29 mouse cellular contexts compared by ENCODE assay signal in genomic region chr7:91972970-91973369, GRCm38 (mm10).
"Had no signal": no experiment of that assay in that cellular context is flagged by ENCODE, and none has a peak within 500 bp of the region (broad histone marks: within the 10 kb centered on the region; RNA-seq: fewer than 3 reads in every experiment).

No protein-coding gene starts in this region.

- H3K9ac ChIP-seq: limb, embryonic 12.5 days; limb, embryonic 13.5 days; limb, embryonic 15.5 days; liver, embryonic 12.5 days; liver, embryonic 13.5 days; liver, embryonic 14.5 days; liver, embryonic 15.5 days; liver, postnatal 0 days; lung, embryonic 14.5 days; lung, embryonic 15.5 days; midbrain, embryonic 12.5 days; midbrain, embryonic 13.5 days; midbrain, embryonic 15.5 days; neural tube, embryonic 12.5 days; neural tube, embryonic 13.5 days had no signal

- H3K4me1 ChIP-seq: limb, embryonic 10.5 days; limb, embryonic 12.5 days; limb, embryonic 13.5 days; limb, embryonic 15.5 days; liver, embryonic 12.5 days; liver, embryonic 13.5 days; liver, embryonic 15.5 days; lung, embryonic 15.5 days; megakaryocyte, embryonic 14.5 days; midbrain, embryonic 10.5 days; midbrain, embryonic 12.5 days; midbrain, embryonic 13.5 days; midbrain, embryonic 15.5 days; neural tube, embryonic 12.5 days; neural tube, embryonic 13.5 days had no signal

- H3K27ac ChIP-seq: left cerebral cortex, adult 2 months; limb, embryonic 10.5 days; limb, embryonic 12.5 days; limb, embryonic 13.5 days; limb, embryonic 15.5 days; liver, embryonic 12.5 days; liver, embryonic 13.5 days; liver, embryonic 14.5 days; liver, embryonic 15.5 days; lung, embryonic 15.5 days; macrophage; midbrain, embryonic 10.5 days; midbrain, embryonic 12.5 days; midbrain, embryonic 13.5 days; midbrain, embryonic 15.5 days; neural tube, embryonic 12.5 days; neural tube, embryonic 13.5 days had no signal

- DNase-seq: left cerebral cortex, postnatal 4 days; liver; liver, embryonic 13.5 days; liver, postnatal 0 days; lung, adult 18-20 months; lung, embryonic 14.5 days; lung, postnatal 10 days; midbrain, embryonic 14.5 days had no signal

- H3K36me3 ChIP-seq: limb, embryonic 10.5 days; limb, embryonic 12.5 days; limb, embryonic 13.5 days; limb, embryonic 15.5 days; liver, embryonic 12.5 days; liver, embryonic 13.5 days; liver, embryonic 15.5 days; lung, embryonic 15.5 days; midbrain, embryonic 10.5 days; midbrain, embryonic 12.5 days; midbrain, embryonic 13.5 days; midbrain, embryonic 15.5 days; neural tube, embryonic 12.5 days; neural tube, embryonic 13.5 days had no signal

- H3K4me2 ChIP-seq: limb, embryonic 12.5 days; limb, embryonic 13.5 days; limb, embryonic 15.5 days; liver, embryonic 11.5 days; liver, embryonic 12.5 days; liver, embryonic 13.5 days; liver, embryonic 15.5 days; lung, embryonic 14.5 days; lung, embryonic 15.5 days; midbrain, embryonic 11.5 days; midbrain, embryonic 12.5 days; midbrain, embryonic 13.5 days; midbrain, embryonic 15.5 days; neural tube, embryonic 12.5 days; neural tube, embryonic 13.5 days had no signal

- ATAC-seq: liver, embryonic 12.5 days; liver, postnatal 0 days; midbrain, embryonic 13.5 days; midbrain, embryonic 15.5 days; midbrain, embryonic 16.5 days had no signal

- H3K27me3 ChIP-seq: limb, embryonic 12.5 days; limb, embryonic 13.5 days; limb, embryonic 15.5 days; liver, embryonic 12.5 days; liver, embryonic 13.5 days; liver, embryonic 15.5 days; lung, embryonic 15.5 days; megakaryocyte, embryonic 14.5 days; midbrain, embryonic 12.5 days; midbrain, embryonic 13.5 days; midbrain, embryonic 15.5 days; neural tube, embryonic 12.5 days; neural tube, embryonic 13.5 days had no signal

- H3K4me3 ChIP-seq: left cerebral cortex, adult 2 months; limb, embryonic 10.5 days; limb, embryonic 12.5 days; limb, embryonic 13.5 days; limb, embryonic 15.5 days; liver, embryonic 12.5 days; liver, embryonic 13.5 days; liver, embryonic 15.5 days; lung, embryonic 15.5 days; megakaryocyte, embryonic 14.5 days; midbrain, embryonic 10.5 days; midbrain, embryonic 12.5 days; midbrain, embryonic 13.5 days; midbrain, embryonic 15.5 days; myocyte; neural tube, embryonic 12.5 days; neural tube, embryonic 13.5 days had no signal

- H3K9me3 ChIP-seq: limb, embryonic 10.5 days; limb, embryonic 12.5 days; limb, embryonic 13.5 days; limb, embryonic 15.5 days; liver, embryonic 12.5 days; liver, embryonic 13.5 days; liver, embryonic 15.5 days; lung, embryonic 15.5 days; midbrain, embryonic 10.5 days; midbrain, embryonic 12.5 days; midbrain, embryonic 13.5 days; midbrain, embryonic 15.5 days; neural tube, embryonic 12.5 days; neural tube, embryonic 13.5 days had no signal
